Mouse (Mus musculus): ENCODE results near the gene Myh6. TPM values are rescaled to one million over a fixed set of nuclear protein-coding genes. Genes with fewer than 3 reads are reported as not detected.

Gene Myh6
- polyA plus RNA-seq (2021), result 0.18 TPM

- no peak for DNase-seq (ENCODE audit: low read depth, low spot score)
- H3K27me3 ChIP-seq, result peaks cover 18% of the 10 kb centered on the region
- ChIA-PET POLR2A (no interaction called here), CTCF (no interaction called here)
- no peak for TF ChIP-seq CTCF (IDR thresholded peaks at IDR 0.05)
- in situ Hi-C loops (cut with MboI; ENCODE audit: low pct_unique_long_range_greater_than_20kb), result no loop called here
- ATAC-seq, result no peak
Observed at GRCm38 (mm10) chr14:54966320-54966977, at the start of gene Myh6. Myh6 (minus strand) TSS chr14:54966927.

DNA sequence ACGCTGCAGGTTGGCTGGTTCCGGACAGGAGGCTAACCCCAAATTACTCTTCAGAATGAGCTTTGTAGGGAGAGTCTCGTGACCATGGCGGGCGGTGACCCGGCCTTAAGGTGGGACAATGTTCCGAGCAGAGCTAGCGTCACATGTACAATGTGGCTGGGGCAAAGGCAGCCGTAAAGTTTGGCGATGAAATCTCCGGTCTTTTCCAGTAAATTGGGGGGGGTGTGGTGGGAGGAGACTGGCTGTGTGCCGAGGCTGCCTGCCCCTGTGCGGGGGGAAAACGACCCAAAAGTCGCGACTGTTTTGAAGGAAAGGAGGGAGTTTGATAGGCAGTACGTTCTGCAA, 49.0 kb upstream of the Myh6 start:
- in situ Hi-C loops (cut with MboI; ENCODE audit: low pct_unique_long_range_greater_than_20kb), result no loop called here
- CTCF ChIA-PET, result interaction anchor here (0.7 to 2.8 kb wide), 14 partner anchors 8 to 175 kb away, joined by 3 to 9 read pairs (median 4); partner anchors contain the start of genes Bcl2l2, Gm20521 and Slc22a17
- ATAC-seq (peak; percentile 0), DNase-seq (ENCODE audit: low read depth, low spot score) (no peak)
- no peak for TF ChIP-seq CTCF (IDR thresholded peaks at IDR 0.05)
- POLR2A ChIA-PET, result interaction anchor here (0.7 to 0.9 kb wide), 2 partner anchors 76 to 93 kb away, joined by 3 read pairs; partner anchors contain the start of gene Zfhx2
- H3K27me3 ChIP-seq, result no peaks in the 10 kb centered on the region

DNA sequence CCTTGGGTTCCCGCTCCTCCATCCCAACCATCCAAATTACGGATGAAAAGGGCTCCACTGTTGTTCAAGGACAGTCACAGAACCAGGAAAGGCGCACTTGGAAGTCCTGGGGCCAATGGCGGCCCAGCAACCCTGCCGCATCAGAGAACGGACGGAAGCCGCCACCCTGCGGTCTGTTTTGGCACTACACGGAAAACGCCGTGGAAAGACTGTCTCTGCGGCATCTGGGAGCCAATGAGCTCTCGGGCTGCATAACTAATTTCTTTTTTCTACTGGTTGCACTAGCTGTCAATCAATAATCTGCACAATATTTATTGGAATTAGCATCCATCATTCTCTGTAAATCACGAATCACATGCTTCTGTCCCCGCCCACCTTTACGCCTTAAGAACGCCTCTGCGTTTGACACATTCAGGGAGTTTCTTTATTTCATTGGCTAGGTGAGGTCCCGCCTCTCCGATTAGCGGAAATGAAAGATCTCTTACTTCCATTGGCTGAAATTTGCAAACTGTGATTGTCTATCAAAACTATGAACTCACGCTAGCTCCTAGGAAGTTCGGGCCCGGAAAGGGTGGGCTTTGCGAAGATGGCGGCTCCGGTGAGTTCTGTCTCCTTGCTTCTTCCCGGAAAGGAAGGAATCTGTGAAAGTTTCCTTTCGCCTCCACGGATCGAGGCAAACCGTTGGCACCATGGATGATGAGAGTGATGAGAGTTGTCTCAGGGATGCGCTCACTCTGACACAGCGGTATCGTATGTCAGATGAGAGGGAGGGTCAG, 48.5 kb upstream of the Myh6 start, which contains the start of gene Ngdn:
Gene Ngdn, plus strand, starts transcription at position 464 of the 776 bp plus-strand sequence.
- ATAC-seq (peak; percentile 95), DNase-seq (ENCODE audit: low read depth, low spot score) (peak; percentile 99)
- no peaks in the 10 kb centered on the region for H3K27me3 ChIP-seq
- ChIA-PET CTCF (interaction anchor here (0.6 to 2.8 kb wide), 26 partner anchors 9 to 247 kb away, joined by 3 to 14 read pairs (median 4); partner anchors contain the start of genes Bcl2l2, Gm20521, Slc22a17 and Thtpa), POLR2A (interaction anchor here (0.7 to 0.9 kb wide), 2 partner anchors 77 to 93 kb away, joined by 3 read pairs; partner anchors contain the start of gene Zfhx2)
- peak; percentile 98 for TF ChIP-seq CTCF (IDR thresholded peaks at IDR 0.05)
- in situ Hi-C loops (cut with MboI; ENCODE audit: low pct_unique_long_range_greater_than_20kb), result loop anchor here (5.0 kb wide), 2 partner anchors 113 to 168 kb away; no protein-coding TSS in a partner anchor

DNA sequence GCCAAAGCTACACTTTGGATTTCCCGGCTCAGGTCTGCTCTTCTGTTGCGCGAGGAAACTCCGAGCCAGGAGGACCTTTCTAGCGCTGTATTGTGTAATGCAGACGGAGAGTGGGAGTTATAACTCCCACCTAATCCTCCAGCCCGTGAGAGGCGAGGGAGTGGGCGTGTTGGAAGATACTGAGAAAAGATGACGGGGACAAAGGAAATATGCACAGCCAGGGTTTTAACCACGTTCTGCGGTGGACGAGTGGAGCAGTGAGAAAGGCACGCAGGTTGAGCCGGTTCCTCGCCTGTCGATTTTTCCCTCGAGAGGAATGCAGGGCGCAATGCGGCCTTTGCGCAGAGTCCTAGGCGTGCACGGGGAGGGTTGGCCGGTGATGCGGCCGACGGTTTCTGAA, 47.9 kb upstream of the Myh6 start:
- ChIA-PET CTCF (interaction anchor here (0.8 to 2.8 kb wide), 13 partner anchors 9 to 174 kb away, joined by 3 to 14 read pairs (median 4); no protein-coding TSS in a partner anchor), POLR2A (no interaction called here)
- no peak for TF ChIP-seq CTCF (IDR thresholded peaks at IDR 0.05)
- DNase-seq (ENCODE audit: low read depth, low spot score) (no peak), ATAC-seq (peak; percentile 10)
- no peaks in the 10 kb centered on the region for H3K27me3 ChIP-seq
- in situ Hi-C loops (cut with MboI; ENCODE audit: low pct_unique_long_range_greater_than_20kb), result loop anchor here (5.0 kb wide), 2 partner anchors 112 to 167 kb away; no protein-coding TSS in a partner anchor

- ATAC-seq, result no peak
- ChIA-PET CTCF (interaction anchor here (1.3 kb wide), 1 partner anchor 14 kb away, joined by 3 read pairs; no protein-coding TSS in a partner anchor), POLR2A (no interaction called here)
- in situ Hi-C loops (cut with MboI; ENCODE audit: low pct_unique_long_range_greater_than_20kb), result loop anchor here (5.0 kb wide), 2 partner anchors 109 to 164 kb away; no protein-coding TSS in a partner anchor
- no peak for DNase-seq (ENCODE audit: low read depth, low spot score)
- peaks cover 8% of the 10 kb centered on the region for H3K27me3 ChIP-seq
- peak; percentile 56 for TF ChIP-seq CTCF (IDR thresholded peaks at IDR 0.05)
Observed at GRCm38 (mm10) chr14:55011116-55011515, 44.4 kb upstream of the Myh6 start.

- CTCF ChIA-PET, result interaction anchor here (0.6 kb wide), 1 partner anchor 37 kb away, joined by 3 read pairs; no protein-coding TSS in a partner anchor
- POLR2A ChIA-PET, result no interaction called here
- DNase-seq (ENCODE audit: low read depth, low spot score), result no peak
- in situ Hi-C loops (cut with MboI; ENCODE audit: low pct_unique_long_range_greater_than_20kb), result no loop called here
- peaks cover 8% of the 10 kb centered on the region for H3K27me3 ChIP-seq
- no peak for TF ChIP-seq CTCF (IDR thresholded peaks at IDR 0.05)
- no peak for ATAC-seq
Observed at GRCm38 (mm10) chr14:55008417-55008816, 41.7 kb upstream of the Myh6 start.

DNA sequence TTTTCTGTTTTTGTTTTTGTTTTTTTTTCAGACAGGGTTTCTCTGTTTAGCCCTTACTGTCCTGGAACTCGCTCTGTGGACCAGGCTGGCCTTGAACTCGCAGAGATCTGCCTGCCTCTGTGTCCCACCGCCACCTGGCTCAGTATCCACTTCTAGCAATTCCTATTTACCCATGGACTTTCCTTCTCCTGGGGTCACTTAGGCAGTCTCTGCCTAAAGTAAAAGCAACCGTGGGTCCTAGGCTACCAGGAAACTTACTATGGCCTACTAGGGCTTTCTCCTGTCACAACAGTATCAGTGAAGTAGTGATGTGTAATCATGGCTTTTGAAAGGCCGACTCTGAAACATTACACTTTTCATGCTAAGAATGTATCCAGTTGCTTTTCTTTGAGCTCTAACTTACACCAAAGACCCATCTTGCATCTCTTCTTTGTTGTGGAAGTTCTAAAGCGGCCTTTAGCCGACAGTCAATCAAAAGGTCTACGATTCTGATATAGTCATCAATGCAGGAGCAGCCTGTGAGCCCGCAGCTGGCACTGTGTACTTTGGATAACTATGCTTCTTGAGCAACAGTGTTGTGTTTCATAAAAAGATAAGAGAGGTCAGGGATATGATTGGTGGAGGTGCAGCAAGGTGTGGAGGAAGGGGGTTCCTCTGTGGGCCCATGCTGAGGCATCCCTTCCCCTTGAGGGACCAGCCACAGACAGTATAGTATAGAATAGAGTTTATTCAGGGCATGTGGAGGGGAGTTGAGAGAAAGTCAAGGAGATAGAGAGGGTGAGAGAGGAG, 40.6 kb upstream of the Myh6 start:
- DNase-seq (ENCODE audit: low read depth, low spot score), result no peak

GRCm38 (mm10) chr14:55006541-55006940, 39.8 kb upstream of the Myh6 start:
- ChIA-PET POLR2A (no interaction called here), CTCF (interaction anchor here (1.2 kb wide), 1 partner anchor 9 kb away, joined by 3 read pairs; the partner anchor contains the start of gene Ngdn)
- TF ChIP-seq CTCF (IDR thresholded peaks at IDR 0.05), result no peak
- peaks cover 8% of the 10 kb centered on the region for H3K27me3 ChIP-seq
- in situ Hi-C loops (cut with MboI; ENCODE audit: low pct_unique_long_range_greater_than_20kb), result no loop called here
- ATAC-seq (no peak), DNase-seq (ENCODE audit: low read depth, low spot score) (no peak)

More for the DNA sequence above, 40.6 kb upstream of the Myh6 start:
- TF ChIP-seq CTCF (IDR thresholded peaks at IDR 0.05), result no peak
- POLR2A ChIA-PET, result no interaction called here
- no peak for ATAC-seq
- CTCF ChIA-PET, result no interaction called here
- H3K27me3 ChIP-seq, result peaks cover 8% of the 10 kb centered on the region
- in situ Hi-C loops (cut with MboI; ENCODE audit: low pct_unique_long_range_greater_than_20kb), result no loop called here

DNA sequence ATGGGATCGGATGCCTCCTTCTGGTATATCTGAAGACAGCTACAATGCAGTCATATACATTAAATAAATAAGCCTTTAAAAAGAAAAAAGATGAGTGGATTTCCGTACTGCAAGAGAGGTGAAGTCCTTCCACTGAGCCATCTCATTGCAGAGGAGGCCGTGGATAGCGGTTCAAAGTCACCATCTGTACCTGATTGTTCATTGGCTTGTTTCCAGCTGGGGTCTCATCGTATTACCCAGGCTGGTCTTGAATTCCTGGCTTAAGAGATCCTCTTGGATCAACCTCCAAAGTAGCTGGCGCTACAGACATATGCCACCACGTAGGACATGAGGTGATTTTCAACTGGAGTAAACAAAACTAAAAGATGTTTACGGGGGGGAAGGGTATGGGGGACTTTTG, 39.2 kb upstream of the Myh6 start:
- no peak for TF ChIP-seq CTCF (IDR thresholded peaks at IDR 0.05)
- H3K27me3 ChIP-seq, result peaks cover 8% of the 10 kb centered on the region
- POLR2A ChIA-PET, result interaction anchor here (0.9 kb wide), 1 partner anchor 130 kb away, joined by 5 read pairs; no protein-coding TSS in a partner anchor
- CTCF ChIA-PET, result interaction anchor here (1.2 kb wide), 1 partner anchor 9 kb away, joined by 3 read pairs; the partner anchor contains the start of gene Ngdn
- in situ Hi-C loops (cut with MboI; ENCODE audit: low pct_unique_long_range_greater_than_20kb), result no loop called here
- ATAC-seq (no peak), DNase-seq (ENCODE audit: low read depth, low spot score) (no peak)

- CTCF ChIA-PET, result interaction anchor here (1.2 kb wide), 1 partner anchor 10 kb away, joined by 3 read pairs; the partner anchor contains the start of gene Ngdn
- in situ Hi-C loops (cut with MboI; ENCODE audit: low pct_unique_long_range_greater_than_20kb), result no loop called here
- peaks cover 8% of the 10 kb centered on the region for H3K27me3 ChIP-seq
- TF ChIP-seq CTCF (IDR thresholded peaks at IDR 0.05), result no peak
- no peak for DNase-seq (ENCODE audit: low read depth, low spot score)
- POLR2A ChIA-PET, result interaction anchor here (0.9 kb wide), 1 partner anchor 129 kb away, joined by 5 read pairs; no protein-coding TSS in a partner anchor
- no peak for ATAC-seq
Observed at GRCm38 (mm10) chr14:55005506-55005905, 38.8 kb upstream of the Myh6 start.
